Mouse (Mus musculus) testis, adult 2 months (tissue): ENCODE results near the gene Itga3. TPM values are rescaled to one million over a fixed set of nuclear protein-coding genes. Genes with fewer than 3 reads are reported as not detected.

Source experiments
- H3K27ac ChIP-seq: fragments of 200-500 bp; 2 replicates; pipeline ENCODE4 v1.5.1; 2012; ENCODE audit warnings: low read depth, low read length; ENCODE audit not compliant: control insufficient read depth, insufficient read depth
- H3K27me3 ChIP-seq: fragments of 200-500 bp; 2 replicates; pipeline ENCODE4 v1.6.1; 2012; ENCODE audit warnings: mild to moderate bottlenecking, low read length, moderate library complexity; ENCODE audit not compliant: control insufficient read depth, insufficient read depth
- H3K36me3 ChIP-seq: fragments of 200-500 bp; 2 replicates; pipeline ENCODE4 v1.6.1; 2012; ENCODE audit warnings: mild to moderate bottlenecking, low read length; ENCODE audit not compliant: control insufficient read depth, insufficient read depth
- H3K4me1 ChIP-seq: fragments of 200-500 bp; 2 replicates; pipeline ENCODE4 v1.6.1; 2012; ENCODE audit warnings: low read length; ENCODE audit not compliant: control insufficient read depth, insufficient read depth
- H3K4me3 ChIP-seq: fragments of 200-500 bp; 2 replicates; pipeline ENCODE4 v1.5.1; 2012; ENCODE audit warnings: low read depth, mild to moderate bottlenecking, low read length, moderate library complexity, mixed read lengths; ENCODE audit not compliant: control insufficient read depth
- CTCF ChIP-seq: fragments of 200-500 bp; IDR thresholded peaks from 2 replicates; pipeline ENCODE4 v1.5.1; 2012; ENCODE audit warnings: low read depth, mild to moderate bottlenecking, inconsistent platforms, low read length, moderate library complexity; ENCODE audit not compliant: control insufficient read depth, insufficient read depth, insufficient replicate concordance
- POLR2A ChIP-seq: fragments of 200-500 bp; IDR thresholded peaks from 2 replicates; pipeline ENCODE4 v1.6.1; 2012; ENCODE audit warnings: low read depth, mild to moderate bottlenecking, inconsistent platforms, low read length, moderate library complexity; ENCODE audit not compliant: control insufficient read depth
- polyA plus RNA-seq: library from polyadenylated mRNA; depleted of rRNA; stranded (reverse); fragments of >200 nt; gene quantifications from 2 replicates; pipeline ENCODE4 v1.2.3, GENCODE M21; 2012

Gene Itga3
- polyA plus RNA-seq, 1 experiment: 1.5 TPM

- Histone ChIP-seq H3K27ac (no peak overlapping the region), H3K36me3 (no peaks in the 10 kb centered on the region), H3K4me1 (no peaks in the 10 kb centered on the region; the same call in 1 of the 2 replicates), H3K4me3 (no peak overlapping the region), H3K27me3 (no peaks in the 10 kb centered on the region)
- TF ChIP-seq POLR2A: no peak
- TF ChIP-seq CTCF: no peak
These were observed 16.5 kb upstream of the Itga3 start for GRCm38 (mm10) chr11:95093077-95093476.

- H3K36me3 ChIP-seq: no peaks in the 10 kb centered on the region
- no peaks in the 10 kb centered on the region for H3K27me3 ChIP-seq
- TF ChIP-seq CTCF: no peak
- TF ChIP-seq POLR2A: no peak
- no peak overlapping the region for H3K27ac ChIP-seq
- H3K4me3 ChIP-seq: no peak overlapping the region
- H3K4me1 ChIP-seq: no peaks in the 10 kb centered on the region
These were observed 12.5 kb upstream of the Itga3 start for GRCm38 (mm10) chr11:95088857-95089779.

GRCm38 (mm10) chr11:95088286-95088685 is 11.7 kb upstream of the Itga3 start:
- no peaks in the 10 kb centered on the region for H3K27me3 ChIP-seq
- TF ChIP-seq CTCF: no peak
- no peak for TF ChIP-seq POLR2A
- H3K4me1 ChIP-seq: no peaks in the 10 kb centered on the region
- H3K36me3 ChIP-seq: no peaks in the 10 kb centered on the region
- H3K4me3 ChIP-seq: no peak overlapping the region
- peak overlapping the region; percentile 26; the same call in 1 of the 2 replicates for H3K27ac ChIP-seq

GRCm38 (mm10) chr11:95087301-95088228 is 11.0 kb upstream of the Itga3 start:
- H3K27ac ChIP-seq: no peak overlapping the region
- H3K36me3 ChIP-seq: no peaks in the 10 kb centered on the region
- no peaks in the 10 kb centered on the region for H3K4me1 ChIP-seq

GRCm38 (mm10) chr11:95086229-95086628 is 9.6 kb upstream of the Itga3 start:
- Histone ChIP-seq H3K4me1 (no peaks in the 10 kb centered on the region), H3K27me3 (no peaks in the 10 kb centered on the region), H3K27ac (no peak overlapping the region), H3K36me3 (no peaks in the 10 kb centered on the region), H3K4me3 (no peak overlapping the region)
- no peak for TF ChIP-seq POLR2A
- no peak for TF ChIP-seq CTCF

More at GRCm38 (mm10) chr11:95087301-95088228, 11.0 kb upstream of the Itga3 start:
- TF ChIP-seq CTCF (no peak), POLR2A (no peak)
- H3K4me3 ChIP-seq: no peak overlapping the region
- H3K27me3 ChIP-seq: no peaks in the 10 kb centered on the region

GRCm38 (mm10) chr11:95085710-95086109 is 9.1 kb upstream of the Itga3 start:
- no peak for TF ChIP-seq CTCF
- no peak for TF ChIP-seq POLR2A
- no peak overlapping the region for H3K4me3 ChIP-seq
- no peaks in the 10 kb centered on the region for H3K4me1 ChIP-seq
- no peak overlapping the region for H3K27ac ChIP-seq
- no peaks in the 10 kb centered on the region for H3K36me3 ChIP-seq
- no peaks in the 10 kb centered on the region for H3K27me3 ChIP-seq
